Mouse (Mus musculus): Measurements from ENCODE around the gene Cdk5r1. TPM values are rescaled to one million over a fixed set of nuclear protein-coding genes. Genes with fewer than 3 reads are reported as not detected.

Gene Cdk5r1
- 0.93 and 1.1 TPM in 2 replicates for polyA plus RNA-seq (2012; rRNA removed)

DNA sequence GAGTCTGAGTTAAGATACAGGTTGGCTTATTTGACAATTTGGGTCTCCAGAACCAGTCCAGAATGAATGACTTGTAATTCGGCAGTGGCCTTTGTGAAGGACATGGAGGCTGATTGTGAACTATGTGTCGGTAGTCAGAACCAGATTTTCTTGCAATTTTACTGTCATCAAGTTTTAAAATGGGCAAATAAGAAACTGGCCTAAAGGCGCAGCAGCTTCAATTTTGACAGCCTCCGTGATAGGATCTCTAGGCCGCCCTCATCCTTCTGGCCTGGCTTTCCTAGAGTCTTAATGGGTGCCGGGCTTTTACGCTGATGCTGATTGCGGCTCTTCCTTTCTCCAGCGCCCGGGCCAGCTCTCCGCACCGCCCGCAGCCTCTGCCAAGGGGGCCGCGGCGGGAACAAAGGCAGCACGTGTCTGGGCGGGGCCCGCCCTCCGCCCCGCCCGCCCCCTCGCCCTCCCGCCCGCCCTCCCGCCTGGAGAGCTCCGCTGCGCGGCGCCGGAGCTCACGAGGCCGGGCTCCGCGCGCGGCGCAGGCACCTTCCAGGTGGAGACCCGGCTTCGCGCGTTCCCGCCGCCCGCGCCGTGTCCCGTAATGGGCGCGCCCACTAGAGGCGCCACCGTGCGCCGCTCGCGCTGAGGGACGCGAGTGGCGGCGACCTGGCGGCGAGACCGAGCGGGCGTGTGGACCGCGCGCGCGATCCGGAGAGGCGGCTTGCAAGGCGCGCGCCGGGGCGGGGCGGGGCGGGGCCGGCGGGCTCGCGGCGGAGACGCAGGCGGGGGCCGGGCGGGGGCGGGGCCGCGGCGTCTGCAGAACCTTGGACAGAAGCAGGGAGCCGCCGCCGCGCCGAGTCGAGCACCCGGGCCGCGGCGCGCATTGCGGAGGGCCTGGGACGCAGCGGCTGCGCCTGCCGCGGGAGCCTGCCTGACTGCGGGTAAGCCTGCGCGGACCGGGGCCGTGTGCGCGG, at the start of gene Cdk5r1:
Gene Cdk5r1, plus strand, starts transcription at position 802 of the 968 bp plus-strand sequence.

DNA sequence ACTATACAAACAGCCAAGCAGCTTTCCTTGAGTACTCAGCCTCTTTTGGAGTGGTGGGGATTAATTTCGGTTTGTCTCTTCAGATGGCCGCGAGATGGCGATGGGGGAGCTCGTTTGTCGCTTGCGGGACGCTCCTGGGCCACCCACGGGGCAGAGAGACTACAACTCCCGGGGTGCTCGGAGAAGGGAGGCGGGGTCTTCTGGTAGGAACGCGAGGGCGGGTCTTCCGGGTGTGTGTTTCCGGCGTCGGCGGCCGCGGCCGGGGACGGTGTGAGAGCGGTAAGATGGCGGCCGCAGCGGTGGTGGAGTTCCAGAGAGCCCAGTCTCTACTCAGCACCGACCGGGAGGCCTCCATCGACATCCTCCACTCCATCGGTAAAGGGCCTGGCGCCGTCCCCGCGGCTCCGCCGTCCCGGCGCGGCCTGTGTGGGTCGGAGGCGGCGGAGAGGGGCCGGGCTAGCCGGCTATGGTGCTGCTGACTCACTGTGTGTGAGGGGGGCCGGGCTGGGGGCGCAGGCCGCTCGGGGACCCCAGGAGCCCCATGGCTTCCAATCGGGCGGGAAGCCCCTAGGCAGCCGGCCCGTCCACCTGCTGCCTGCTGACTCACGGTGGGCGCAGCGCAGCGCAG, 48.3 kb upstream of the Cdk5r1 start, which contains the start of gene Psmd11:
Gene Psmd11, plus strand, starts transcription at position 235 of the 628 bp plus-strand sequence.

Other genes starting within 250 kb of the Cdk5r1 start
- 0.12 and 0.14 TPM in 2 replicates for gene Rhbdl3, start 176.1 kb upstream of the Cdk5r1 start, polyA plus RNA-seq (2012; rRNA removed)
- 2.4 and 2.6 TPM in 2 replicates for gene 5730455P16Rik, start 99.0 kb upstream of the Cdk5r1 start, polyA plus RNA-seq (2012; rRNA removed)
- 69.8 and 74.5 TPM in 2 replicates for gene Zfp207, start 93.7 kb upstream of the Cdk5r1 start, polyA plus RNA-seq (2012; rRNA removed)
- 47.9 and 49.3 TPM in 2 replicates for gene Psmd11, start 48.4 kb upstream of the Cdk5r1 start, polyA plus RNA-seq (2012; rRNA removed)